Mouse (Mus musculus): ENCODE results near the gene Olfr619.

Gene Olfr619

DNA sequence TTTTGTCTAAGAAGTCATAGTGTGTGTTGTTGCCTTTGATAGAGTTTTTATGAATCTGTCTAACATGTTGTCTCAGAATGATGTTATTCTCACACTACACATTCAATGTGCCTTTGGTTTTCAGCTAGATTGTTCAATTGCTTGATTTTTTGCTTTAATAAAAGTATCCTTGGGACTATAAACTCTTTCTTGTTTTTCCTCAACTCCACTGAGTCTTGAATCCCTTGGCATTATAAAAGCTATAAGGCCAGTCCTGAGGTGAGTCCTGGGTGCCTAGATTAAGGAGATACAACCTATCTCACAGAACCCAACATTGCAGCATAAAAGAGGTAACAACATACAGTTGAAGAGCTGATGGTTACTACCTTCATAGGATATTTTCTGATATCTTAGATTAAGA lies at the start of gene Olfr619:
TSS of gene Olfr619 (plus strand) at position 301 of the 400 bp plus-strand sequence.
- DNase-seq (ENCODE audit: extremely low read depth, low read depth), result no peak

DNA sequence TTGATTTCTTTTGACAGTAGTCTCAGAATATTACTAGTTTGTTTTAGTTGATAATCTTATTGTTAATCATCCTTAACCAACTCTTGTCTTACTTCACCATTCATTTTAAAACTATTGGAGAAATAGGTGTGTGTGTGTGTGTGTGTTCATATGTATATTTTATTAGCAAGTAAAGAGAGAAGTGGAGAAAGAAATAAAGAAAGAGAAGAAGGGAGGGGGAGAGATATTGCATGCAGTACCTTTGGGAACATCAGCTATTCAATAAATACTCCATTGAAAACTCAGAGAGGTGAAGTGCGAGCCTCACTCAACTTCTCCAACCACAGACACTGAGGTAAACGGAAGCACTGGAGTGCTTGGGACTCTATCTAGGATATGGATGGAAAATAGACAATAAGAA lies 44.6 kb upstream of the Olfr619 start, which contains the start of gene Olfr615:
TSS of gene Olfr615 (plus strand) at position 301 of the 400 bp plus-strand sequence.
- DNase-seq (ENCODE audit: extremely low read depth, low read depth), result no peak

DNA sequence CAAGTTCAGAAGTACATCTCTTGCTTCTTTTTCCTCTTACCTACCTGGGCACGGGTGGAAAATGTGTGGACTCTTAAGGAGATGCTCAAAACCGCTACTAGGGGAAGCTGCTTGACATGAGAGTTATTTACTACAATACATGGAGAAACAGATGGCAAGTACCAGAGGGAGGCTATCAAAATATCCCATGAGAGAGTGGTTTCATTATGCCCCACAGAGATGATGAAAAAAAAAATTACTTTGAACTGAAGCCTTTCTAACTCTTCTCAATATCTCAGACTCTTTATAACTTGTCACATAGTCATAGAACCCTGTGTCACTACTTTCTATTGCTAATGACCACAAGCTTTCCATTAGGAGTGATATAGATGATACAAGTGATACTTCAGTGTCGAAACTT lies 31.3 kb upstream of the Olfr619 start, which contains the start of gene Olfr616:
TSS of gene Olfr616 (minus strand) at position 101 of the 400 bp plus-strand sequence.
- DNase-seq (ENCODE audit: extremely low read depth, low read depth), result no peak

DNA sequence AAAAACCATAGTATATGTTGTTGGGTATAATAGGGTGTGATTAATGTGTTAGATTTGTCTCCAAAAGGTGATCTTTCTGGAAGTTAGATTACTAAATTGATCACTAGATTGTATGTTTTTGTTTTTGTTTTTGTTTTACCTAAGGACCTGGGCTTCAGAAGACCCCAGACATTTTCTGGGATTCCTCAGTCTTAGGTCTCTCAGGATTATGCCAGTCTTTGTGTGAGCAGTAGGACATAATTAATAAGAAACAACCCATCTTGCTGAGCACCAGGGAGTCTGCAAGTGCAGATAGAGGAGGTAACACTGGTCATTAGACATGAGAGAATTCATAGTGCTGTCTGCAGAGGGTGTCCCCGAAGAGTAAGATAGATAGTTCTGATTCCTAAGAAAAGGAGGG lies 27.6 kb upstream of the Olfr619 start, which contains the start of gene Olfr617:
TSS of gene Olfr617 (plus strand) at position 301 of the 400 bp plus-strand sequence.
- DNase-seq (ENCODE audit: extremely low read depth, low read depth), result no peak

DNA sequence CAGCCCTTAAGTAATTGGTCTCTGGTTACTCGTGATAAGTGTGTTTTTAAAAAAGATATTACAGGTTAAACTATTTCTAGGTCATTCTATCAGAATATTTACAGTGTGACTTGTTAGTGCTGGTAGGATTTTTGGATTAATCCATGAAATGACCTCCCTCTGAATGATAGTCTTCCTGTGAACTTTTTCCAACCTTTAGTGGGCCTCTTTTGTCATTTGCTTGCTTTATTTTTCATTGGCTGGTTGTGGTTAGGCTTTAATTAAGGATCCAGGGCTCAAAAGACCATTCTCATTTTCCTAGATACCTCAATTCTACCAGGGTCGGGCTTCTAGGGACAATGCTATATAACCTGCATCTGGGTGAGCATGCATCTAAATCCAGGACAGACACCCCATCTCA lies 10.6 kb upstream of the Olfr619 start, which contains the start of gene Olfr618:
TSS of gene Olfr618 (plus strand) at position 301 of the 400 bp plus-strand sequence.
- no peak for DNase-seq (ENCODE audit: extremely low read depth, low read depth)

DNA sequence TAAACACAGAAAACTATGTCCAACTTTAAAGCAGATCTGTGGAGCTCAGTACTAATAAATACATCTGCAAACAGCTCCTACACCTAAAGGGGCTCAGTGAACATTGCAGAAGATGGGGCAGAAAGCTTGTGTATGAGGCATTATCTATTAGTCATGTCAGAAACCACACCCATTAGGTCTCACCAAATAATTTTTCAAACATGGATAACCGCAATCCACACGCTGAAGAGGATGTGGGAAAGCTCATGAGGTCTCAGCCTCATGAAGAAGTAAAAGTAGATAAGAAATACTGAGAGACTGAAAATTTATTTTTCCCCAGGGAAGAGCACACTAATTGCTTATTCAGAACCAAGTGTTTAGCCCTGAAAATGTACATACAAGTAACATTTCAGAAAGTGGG lies 7.0 kb downstream of the Olfr619 start:
- DNase-seq (ENCODE audit: extremely low read depth, low read depth), result no peak

DNA sequence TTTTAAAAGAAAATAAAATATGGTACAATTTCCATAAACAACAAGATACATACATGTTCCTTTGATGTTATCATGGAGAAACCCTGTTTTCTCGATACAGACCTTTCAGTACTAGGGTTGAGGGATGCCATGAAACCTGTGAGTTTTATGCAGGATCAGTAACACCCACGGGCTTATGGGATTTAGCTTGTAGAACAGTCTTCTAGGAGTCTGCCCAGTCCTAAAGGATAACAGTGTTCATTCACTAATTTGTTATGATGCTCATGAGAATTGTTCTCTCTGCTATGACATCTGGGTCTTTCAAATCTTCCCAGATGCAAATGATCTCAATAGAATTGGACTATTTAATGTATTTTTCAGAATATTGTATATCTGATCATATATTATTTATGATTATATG lies 12.1 kb downstream of the Olfr619 start, which contains the start of gene Olfr620:
TSS of gene Olfr620 (minus strand) at position 101 of the 400 bp plus-strand sequence.
- DNase-seq (ENCODE audit: extremely low read depth, low read depth), result no peak

DNA sequence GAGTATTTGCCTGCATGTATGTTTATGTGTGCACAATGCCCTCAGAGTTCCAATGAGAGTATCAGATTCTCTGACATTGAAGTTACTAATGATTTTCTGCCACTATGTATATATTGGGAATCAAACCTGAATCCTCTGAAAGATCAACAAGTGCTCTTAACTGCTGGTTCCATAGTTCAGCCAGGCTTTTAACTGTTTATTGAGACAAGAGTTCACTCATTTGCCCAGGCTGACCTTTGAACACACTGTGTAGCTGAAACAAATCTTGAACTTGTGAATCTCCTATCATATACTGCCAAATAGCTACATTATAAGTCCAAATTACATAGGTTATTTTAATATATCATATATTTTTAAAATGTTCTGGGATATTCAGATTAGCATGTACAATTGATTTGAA lies 36.4 kb downstream of the Olfr619 start:
- no peak for DNase-seq (ENCODE audit: extremely low read depth, low read depth)

DNA sequence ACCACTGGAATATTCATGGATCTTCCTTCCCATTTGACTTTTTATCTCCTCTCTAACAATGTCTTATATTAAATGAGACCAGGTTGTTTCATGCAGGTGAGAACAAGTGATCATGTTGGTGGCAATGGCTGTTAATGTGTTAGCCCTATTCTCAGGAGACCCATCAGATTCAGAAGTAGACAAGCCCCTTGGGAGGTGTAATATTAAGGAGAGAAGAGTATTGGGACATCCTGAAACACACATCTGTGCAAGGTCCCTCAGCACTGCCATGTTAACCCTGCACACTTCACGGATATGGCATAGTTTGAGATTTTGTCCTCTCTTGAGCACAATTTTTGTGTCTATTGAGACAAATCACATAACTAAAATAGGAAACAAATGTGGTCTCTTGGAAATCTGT lies 42.2 kb downstream of the Olfr619 start, which contains the start of gene Olfr622:
TSS of gene Olfr622 (minus strand) at position 101 of the 400 bp plus-strand sequence.
- no peak for DNase-seq (ENCODE audit: extremely low read depth, low read depth)

DNA sequence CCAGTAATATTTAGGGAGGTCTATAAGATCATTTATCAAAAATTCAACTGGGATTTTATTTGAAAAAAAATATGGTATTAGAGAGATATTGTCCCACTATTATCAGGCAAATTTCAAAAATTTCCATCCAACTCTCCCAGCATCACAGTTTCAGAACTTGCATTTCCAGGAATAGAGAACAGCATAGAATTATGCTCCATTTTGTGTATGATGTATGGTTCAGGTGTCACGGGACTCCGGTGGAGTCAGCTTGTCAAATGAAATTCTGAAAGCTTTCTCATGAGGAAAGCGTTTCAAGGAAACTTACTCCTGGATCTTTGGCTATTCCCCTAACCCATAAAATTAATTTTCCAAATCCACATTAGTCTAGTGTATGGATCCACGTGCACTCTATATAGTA lies 43.7 kb downstream of the Olfr619 start:
- DNase-seq (ENCODE audit: extremely low read depth, low read depth), result no peak

Measured in MEL-GATA-1-ER (cell line).